Mouse (Mus musculus) heart, adult 18-20 months (tissue): ENCODE data around the gene Rfwd3. TPM values are rescaled to one million over a fixed set of nuclear protein-coding genes. Genes with fewer than 3 reads are reported as not detected.

Source experiments
- total RNA-seq, 2 experiments: library from RNA; stranded (reverse); gene quantifications; 2 replicates each; pipeline ENCODE4 v1.2.3; 2021

Rfwd3 gene
- total RNA-seq, 2 experiments from 2014 or later = 15.4 to 18.0 TPM

Other genes starting within 250 kb of the Rfwd3 start
- gene Exosc6, start 243.9 kb downstream of the Rfwd3 start, total RNA-seq = not detected
- gene Clec18a, start 207.8 kb downstream of the Rfwd3 start, total RNA-seq = 1 to 10 TPM in 1 of 2 experiments, under 1 TPM in 1; 0.72 to 1.2 TPM
- gene Pdpr, start 205.6 kb downstream of the Rfwd3 start, total RNA-seq = 100 to 1,000 TPM; 113 to 125 TPM
- 10 to 100 TPM; 97.3 to 98.3 TPM for gene Glg1, start 41.0 kb downstream of the Rfwd3 start, total RNA-seq
- 1 to 10 TPM; 2.7 to 3.2 TPM for gene Mlkl, start 38.0 kb upstream of the Rfwd3 start, total RNA-seq
- under 1 TPM in 1 of 2 experiments, not detected in 1; 0.21 TPM for gene Fa2h, start 93.6 kb upstream of the Rfwd3 start, total RNA-seq
- 1 to 10 TPM; 7.1 to 7.8 TPM for gene Wdr59, start 221.9 kb upstream of the Rfwd3 start, total RNA-seq
- 10 to 100 TPM; 52.5 to 66.6 TPM for gene Znrf1, start 235.9 kb upstream of the Rfwd3 start, total RNA-seq